Mouse (Mus musculus) heart, adult 2 months (tissue): ENCODE results near the gene Ccdc92b. TPM values are rescaled to one million over a fixed set of nuclear protein-coding genes. Genes with fewer than 3 reads are reported as not detected.

Experiments used
- DNase-seq, 2 experiments: peaks; one replicate each; pipeline ENCODE4 v3.0.0; 2021
- H3K27ac ChIP-seq: fragments of 200-600 bp; 2 replicates; pipeline ENCODE4 v1.8.1; 2022
- H3K27me3 ChIP-seq: fragments of 200-500 bp; 2 replicates; pipeline ENCODE4 v1.6.1; 2012; ENCODE audit warnings: mild to moderate bottlenecking, low read length, inconsistent platforms, mixed read lengths; ENCODE audit not compliant: control insufficient read depth, insufficient read depth
- H3K36me3 ChIP-seq: fragments of 200-500 bp; 2 replicates; pipeline ENCODE4 v1.6.1; 2012; ENCODE audit warnings: low read length, inconsistent platforms; ENCODE audit not compliant: control insufficient read depth, insufficient read depth
- H3K4me1 ChIP-seq: fragments of 200-500 bp; 2 replicates; pipeline ENCODE4 v1.6.1; 2011; ENCODE audit warnings: low read length; ENCODE audit not compliant: control insufficient read depth, insufficient read depth
- H3K4me3 ChIP-seq: fragments of 200-600 bp; 2 replicates; pipeline ENCODE4 v1.8.1; 2022
- H3K79me2 ChIP-seq: fragments of 200-500 bp; replicated peaks from 2 replicates; pipeline ENCODE4 v1.6.1; 2012; ENCODE audit warnings: mild to moderate bottlenecking, inconsistent platforms, low read length, moderate library complexity, mixed read lengths; ENCODE audit not compliant: control insufficient read depth, insufficient read depth
- H3K9ac ChIP-seq: fragments of 200-500 bp; 2 replicates; pipeline ENCODE4 v1.6.1; 2012; ENCODE audit warnings: low read depth, mild to moderate bottlenecking, control low read depth, inconsistent platforms, low read length, mixed read lengths
- CTCF ChIP-seq: fragments of 200-600 bp; IDR thresholded peaks from 2 replicates; pipeline ENCODE4 v1.8.1; 2022; ENCODE audit warnings: antibody characterized with exemption, mild to moderate bottlenecking, moderate library complexity
- EP300 ChIP-seq: fragments of 200-500 bp; IDR thresholded peaks from 2 replicates; pipeline ENCODE4 v1.6.1; 2011; ENCODE audit warnings: low read depth, low read length, control low read depth; ENCODE audit not compliant: insufficient read depth
- POLR2A ChIP-seq: fragments of 200-500 bp; IDR thresholded peaks from 2 replicates; pipeline ENCODE4 v1.6.1; 2011; ENCODE audit warnings: mild to moderate bottlenecking, low read depth, low read length, control low read depth; ENCODE audit not compliant: insufficient read depth
- WGBS: fragments of 180-500 bp; shearing (Covaris S2); methylation state at CpG from one replicate; pipeline ENCODE4 v1.1.7; 2018; 5-methylcytosine and 5-hydroxymethylcytosine counted together
- intact Hi-C: fragments of 180-260 bp; cut with DNase I; formaldehyde crosslinking; loops from one replicate; pipeline ENCODE4 v1.15.1; 2025
- polyA plus RNA-seq: library from polyadenylated mRNA; depleted of rRNA; stranded (reverse); fragments of >200 nt; gene quantifications from 2 replicates; pipeline ENCODE4 v1.2.3, GENCODE M21; 2012
- total RNA-seq, 2 experiments: library from RNA; stranded (reverse); gene quantifications; 2 replicates each; pipeline ENCODE4 v1.2.3; 2021

The Ccdc92b gene
- total and polyA plus RNA-seq, 3 experiments: 0.23 to 0.32 (median 0.27) TPM

DNA sequence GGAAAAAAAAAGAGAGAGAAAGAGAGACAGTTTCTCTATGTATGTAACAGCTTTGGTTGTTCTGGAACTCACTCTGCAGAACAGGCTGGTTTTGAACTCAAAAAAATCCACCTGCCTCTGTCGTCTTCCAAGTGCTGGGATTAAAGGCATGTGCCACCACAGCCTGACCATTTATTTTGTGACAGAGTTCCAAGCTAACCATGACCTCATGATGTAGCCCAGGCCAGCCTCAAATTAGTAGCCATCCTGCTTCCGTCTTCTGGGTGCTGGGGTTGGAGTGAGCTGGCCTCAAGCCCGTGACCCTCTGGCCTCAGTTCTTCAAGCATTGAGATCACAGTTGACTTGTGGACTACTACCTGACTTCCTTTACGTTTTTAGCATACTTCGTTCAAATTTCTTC lies 49.1 kb downstream of the Ccdc92b start:
- TF ChIP-seq POLR2A: no peak
- TF ChIP-seq EP300: no peak
- no peaks in the 10 kb centered on the region for H3K4me1 ChIP-seq
- DNase-seq: no peak
- 78% methylated on average over 5 of the region's 5 CpGs for WGBS
- H3K36me3 ChIP-seq: no peaks in the 10 kb centered on the region
- H3K27ac ChIP-seq: no peak overlapping the region
- H3K4me3 ChIP-seq: no peak overlapping the region
- no peak overlapping the region for H3K9ac ChIP-seq
- H3K79me2 ChIP-seq: no peaks in the 10 kb centered on the region
- intact Hi-C loops: no loop called here
- no peaks in the 10 kb centered on the region for H3K27me3 ChIP-seq

DNA sequence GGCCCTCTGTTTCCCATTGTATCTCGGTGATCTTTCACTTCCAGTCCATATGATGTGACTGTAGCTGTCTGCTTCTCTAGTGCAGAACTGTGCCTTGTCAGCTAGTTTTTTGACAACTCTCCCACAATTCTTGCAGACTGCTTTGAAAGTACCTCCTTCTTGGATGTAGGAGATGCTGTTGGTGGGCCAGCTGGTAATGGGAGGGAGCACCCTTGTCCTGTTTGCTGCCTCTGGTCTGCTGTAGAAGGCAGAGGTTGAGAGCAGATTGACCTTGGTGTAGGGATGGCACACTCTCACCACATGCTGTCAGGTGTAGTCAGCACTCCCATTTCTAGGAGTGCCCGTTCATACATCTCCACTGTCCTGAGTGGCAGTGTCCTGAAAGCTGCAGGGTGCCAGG lies 49.6 kb downstream of the Ccdc92b start:
- 73% methylated on average over 2 of the region's 2 CpGs for WGBS
- no peak overlapping the region for H3K9ac ChIP-seq
- TF ChIP-seq POLR2A (no peak), EP300 (no peak), CTCF (no peak)
- peaks cover 1% of the 10 kb centered on the region; the same call in 1 of the 2 replicates for H3K4me1 ChIP-seq
- H3K4me3 ChIP-seq: no peak overlapping the region
- peaks cover 2% of the 10 kb centered on the region for H3K36me3 ChIP-seq
- H3K27me3 ChIP-seq: no peaks in the 10 kb centered on the region
- intact Hi-C loops: no loop called here
- no peak overlapping the region for H3K27ac ChIP-seq
- DNase-seq: no peak
- H3K79me2 ChIP-seq: no peaks in the 10 kb centered on the region

DNA sequence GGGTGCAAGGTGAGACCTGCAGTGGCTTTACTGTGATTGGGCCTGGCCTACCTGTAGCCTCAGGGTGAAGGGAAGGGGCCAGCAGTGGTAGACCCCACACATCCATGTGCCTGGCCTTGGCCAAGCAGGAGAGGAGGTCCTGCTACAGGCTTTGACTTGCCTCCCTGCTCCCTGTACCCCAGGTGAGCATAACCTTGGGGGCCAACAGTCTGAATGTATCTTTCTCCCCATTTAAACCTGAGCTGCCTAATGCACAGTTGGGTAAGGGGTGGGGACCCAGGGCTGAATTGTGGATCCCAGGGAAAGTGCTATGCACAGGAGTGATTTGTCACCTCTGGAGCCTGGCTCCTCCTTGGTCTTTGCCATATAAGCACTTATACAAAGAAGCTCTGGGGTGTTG lies 50.7 kb downstream of the Ccdc92b start:
- TF ChIP-seq CTCF (no peak), POLR2A (no peak), EP300 (no peak)
- no peak for DNase-seq
- intact Hi-C loops: no loop called here
- peaks cover 1% of the 10 kb centered on the region; the same call in 1 of the 2 replicates for H3K4me1 ChIP-seq
- no peak overlapping the region for H3K27ac ChIP-seq
- H3K79me2 ChIP-seq: no peaks in the 10 kb centered on the region
- H3K4me3 ChIP-seq: no peak overlapping the region
- H3K9ac ChIP-seq: no peak overlapping the region
- peaks cover 4% of the 10 kb centered on the region for H3K36me3 ChIP-seq
- H3K27me3 ChIP-seq: no peaks in the 10 kb centered on the region

- Histone ChIP-seq H3K9ac (no peak overlapping the region), H3K79me2 (no peaks in the 10 kb centered on the region), H3K36me3 (peaks cover 4% of the 10 kb centered on the region), H3K4me3 (no peak overlapping the region), H3K4me1 (peaks cover 1% of the 10 kb centered on the region; the same call in 1 of the 2 replicates), H3K27me3 (no peaks in the 10 kb centered on the region), H3K27ac (no peak overlapping the region)
- intact Hi-C loops: no loop called here
- no peak for TF ChIP-seq CTCF
- TF ChIP-seq POLR2A: no peak
- no peak for TF ChIP-seq EP300
- DNase-seq: no peak
- WGBS: 72% methylated on average over 1 of the region's 1 CpGs
Observed at GRCm38 (mm10) chr11:74671013-74671412, 51.6 kb downstream of the Ccdc92b start.

DNA sequence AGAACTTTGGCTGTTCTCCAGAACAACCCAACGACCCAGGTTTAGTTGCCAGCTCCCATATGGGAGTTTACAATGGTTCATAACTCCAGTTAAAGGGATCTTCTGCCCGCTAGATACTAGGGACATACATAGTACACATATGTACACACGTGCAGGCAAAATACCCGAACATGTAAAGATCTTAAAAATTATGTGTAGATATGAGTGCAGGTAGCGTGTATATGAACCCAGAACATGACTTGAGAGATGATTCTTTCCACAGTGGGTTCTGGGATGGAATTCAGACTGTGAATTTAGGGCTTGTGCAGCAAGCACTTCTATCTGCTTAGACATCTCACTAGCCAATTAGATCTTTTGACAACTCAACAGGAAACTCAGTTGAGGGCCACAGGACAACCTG lies 52.4 kb downstream of the Ccdc92b start:
- intact Hi-C loops: no loop called here
- Histone ChIP-seq H3K27ac (no peak overlapping the region), H3K36me3 (peaks cover 7% of the 10 kb centered on the region), H3K79me2 (no peaks in the 10 kb centered on the region), H3K4me1 (peaks cover 1% of the 10 kb centered on the region; the same call in 1 of the 2 replicates), H3K27me3 (no peaks in the 10 kb centered on the region), H3K4me3 (no peak overlapping the region), H3K9ac (no peak overlapping the region)
- WGBS: 82% methylated on average over 5 of the region's 5 CpGs
- TF ChIP-seq EP300: no peak
- TF ChIP-seq CTCF: no peak
- no peak for TF ChIP-seq POLR2A
- DNase-seq: no peak

GRCm38 (mm10) chr11:74672901-74673513 lies 53.6 kb downstream of the Ccdc92b start:
- peaks cover 16% of the 10 kb centered on the region for H3K36me3 ChIP-seq
- H3K4me3 ChIP-seq: no peak overlapping the region
- TF ChIP-seq POLR2A (no peak), CTCF (no peak), EP300 (no peak)
- no peak overlapping the region for H3K27ac ChIP-seq
- H3K4me1 ChIP-seq: peaks cover 1% of the 10 kb centered on the region; the same call in 1 of the 2 replicates
- intact Hi-C loops: no loop called here
- WGBS: 54% methylated on average over 6 of the region's 6 CpGs
- no peak for DNase-seq
- H3K9ac ChIP-seq: no peak overlapping the region
- no peaks in the 10 kb centered on the region for H3K79me2 ChIP-seq
- no peaks in the 10 kb centered on the region for H3K27me3 ChIP-seq
